Mouse (Mus musculus): ENCODE data around the gene Mfsd1. TPM values are rescaled to one million over a fixed set of nuclear protein-coding genes. Genes with fewer than 3 reads are reported as not detected.

Gene Mfsd1
- polyA plus RNA-seq (2012; rRNA removed), result 45.2 and 47.6 TPM in 2 replicates

DNA sequence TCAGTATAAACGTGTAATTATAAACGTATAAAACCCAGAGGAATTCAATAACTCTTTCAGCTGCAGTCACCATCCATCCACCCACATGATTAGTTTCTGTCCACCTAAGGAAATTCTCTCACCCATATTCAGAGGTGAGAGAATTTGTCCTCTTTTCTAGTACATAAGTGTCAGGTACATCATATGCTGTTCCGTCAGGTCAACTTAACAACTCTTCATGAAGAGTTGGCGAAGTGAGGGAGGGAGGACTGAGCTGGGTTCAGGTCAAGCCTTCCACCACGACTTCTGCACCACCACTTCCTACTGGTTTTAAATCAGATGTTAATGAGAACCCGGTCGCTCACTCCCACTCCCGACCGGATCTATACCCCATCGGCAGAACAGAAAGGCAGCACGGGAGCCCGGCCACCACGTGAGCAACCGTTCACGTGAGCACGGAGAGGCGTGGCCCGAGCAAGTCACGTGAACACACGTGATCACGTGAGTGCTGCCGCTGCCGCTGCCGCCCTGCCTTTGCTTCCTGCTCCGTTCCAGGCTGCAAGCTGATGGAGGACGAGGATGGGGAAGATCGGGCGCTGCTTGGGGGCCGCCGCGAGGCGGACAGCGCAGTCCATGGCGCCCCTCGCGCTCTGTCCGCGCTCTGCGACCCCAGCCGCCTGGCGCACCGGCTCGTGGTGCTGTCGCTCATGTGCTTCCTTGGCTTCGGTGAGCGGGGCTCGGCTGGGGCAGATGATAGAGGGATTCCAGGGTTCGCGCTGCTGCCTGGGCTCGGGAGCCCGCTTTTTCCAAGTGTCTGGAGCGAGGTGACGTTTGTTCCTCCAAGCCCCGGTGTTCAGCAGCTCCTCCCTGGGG, at the start of gene Mfsd1:
Mfsd1 (plus strand) TSS at position 469 of the 852 bp plus-strand sequence.
- peak within 1 kb of the TSS; percentile 72 for H3K4me3 ChIP-seq (replicated peaks; ENCODE audit: extremely low read depth, low read depth, low read length)
- no peaks in the 10 kb centered on the region; the same call in 1 of the 2 replicates for H3K4me1 ChIP-seq (ENCODE audit: control insufficient read depth, insufficient read depth, low read length)
- peak; percentile 69; the same call in 1 of the 2 replicates for TF ChIP-seq POLR2A (IDR thresholded peaks at IDR 0.05; ENCODE audit: borderline replicate concordance, extremely low read depth, low read depth, low read length)
- no peak for TF ChIP-seq CTCF (IDR thresholded peaks at IDR 0.05; ENCODE audit: insufficient read depth, low read length)
- DNase-seq, result peak; percentile 76
- WGBS, result 3% methylated on average over 54 of the region's 54 CpGs

DNA sequence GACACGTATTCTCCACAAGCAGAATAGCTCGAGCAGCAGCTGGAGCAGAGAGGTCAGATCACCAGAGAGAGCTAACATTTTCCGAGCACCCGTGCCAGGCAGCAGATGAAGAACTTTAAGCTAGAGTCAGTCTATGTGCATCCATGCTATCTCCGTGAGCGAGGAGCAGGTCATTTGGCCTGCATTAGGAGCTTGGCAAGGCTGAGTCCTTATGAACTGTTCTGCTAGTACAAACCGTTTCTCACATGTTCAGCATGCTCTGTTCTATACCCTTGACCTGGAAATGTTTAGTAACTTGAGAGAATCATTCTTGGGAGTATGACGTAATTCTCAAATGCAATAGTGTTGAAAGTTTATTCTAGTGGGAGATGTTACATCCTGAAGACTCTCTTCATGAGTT, 38.9 kb upstream of the Mfsd1 start:
- 55% methylated on average over 8 of the region's 8 CpGs for WGBS
- TF ChIP-seq CTCF (IDR thresholded peaks at IDR 0.05; ENCODE audit: insufficient read depth, low read length), result no peak
- no peak for TF ChIP-seq POLR2A (IDR thresholded peaks at IDR 0.05; ENCODE audit: borderline replicate concordance, extremely low read depth, low read depth, low read length)

DNA sequence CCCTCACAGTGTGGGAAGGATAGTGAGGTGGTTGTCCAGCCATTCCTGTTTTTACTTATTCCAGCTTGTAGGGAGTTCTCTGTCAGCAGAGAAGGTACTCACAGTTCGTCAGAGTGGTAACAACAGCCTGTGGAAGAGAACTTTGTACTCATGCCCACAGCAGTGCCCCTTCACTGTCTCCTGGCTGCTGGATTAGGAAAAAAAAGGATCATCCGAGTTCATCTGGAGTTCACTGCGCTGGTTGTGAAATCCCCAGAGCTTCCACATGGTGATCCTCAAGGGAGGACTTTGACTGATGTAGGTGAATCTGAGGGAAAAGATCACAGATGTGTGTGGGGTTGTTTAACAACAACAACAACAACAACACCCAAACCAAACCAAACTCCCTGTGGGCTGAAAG, 31.3 kb upstream of the Mfsd1 start:
- no peaks in the 10 kb centered on the region for H3K4me1 ChIP-seq (ENCODE audit: control insufficient read depth, insufficient read depth, low read length)
- 61% methylated on average over 3 of the region's 3 CpGs for WGBS
- TF ChIP-seq POLR2A (IDR thresholded peaks at IDR 0.05; ENCODE audit: borderline replicate concordance, extremely low read depth, low read depth, low read length) (no peak), CTCF (IDR thresholded peaks at IDR 0.05; ENCODE audit: insufficient read depth, low read length) (no peak)
- H3K4me3 ChIP-seq (replicated peaks; ENCODE audit: extremely low read depth, low read depth, low read length), result no peak overlapping the region
- DNase-seq, result no peak

More for the DNA sequence above, 38.9 kb upstream of the Mfsd1 start:
- H3K4me1 ChIP-seq (ENCODE audit: control insufficient read depth, insufficient read depth, low read length), result no peaks in the 10 kb centered on the region
- DNase-seq, result no peak
- H3K4me3 ChIP-seq (replicated peaks; ENCODE audit: extremely low read depth, low read depth, low read length), result no peak overlapping the region

DNA sequence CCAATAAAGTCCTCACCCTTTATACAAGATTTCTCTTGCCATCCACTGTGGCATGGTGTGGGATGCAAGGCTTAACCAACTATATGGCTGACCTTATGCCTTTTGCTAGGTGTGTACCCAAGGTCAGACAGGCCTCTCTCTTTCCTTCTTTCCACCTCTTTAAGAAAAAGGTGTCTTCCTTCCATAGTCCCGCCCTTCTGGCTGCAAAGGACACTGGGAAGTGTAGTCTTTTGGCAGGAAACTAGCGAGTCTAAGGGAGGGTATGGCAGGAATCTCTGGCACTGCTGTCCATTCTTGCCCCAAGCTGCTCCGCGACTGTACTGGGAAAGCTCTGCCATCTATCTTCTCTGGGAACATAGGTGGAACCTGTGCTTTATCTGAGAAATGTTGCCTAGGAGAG, 29.3 kb upstream of the Mfsd1 start:
- H3K4me3 ChIP-seq (replicated peaks; ENCODE audit: extremely low read depth, low read depth, low read length), result no peak overlapping the region
- H3K4me1 ChIP-seq (ENCODE audit: control insufficient read depth, insufficient read depth, low read length), result no peaks in the 10 kb centered on the region
- TF ChIP-seq POLR2A (IDR thresholded peaks at IDR 0.05; ENCODE audit: borderline replicate concordance, extremely low read depth, low read depth, low read length) (no peak), CTCF (IDR thresholded peaks at IDR 0.05; ENCODE audit: insufficient read depth, low read length) (no peak)
- 41% methylated on average over 4 of the region's 4 CpGs for WGBS
- DNase-seq, result peak; percentile 12

DNA sequence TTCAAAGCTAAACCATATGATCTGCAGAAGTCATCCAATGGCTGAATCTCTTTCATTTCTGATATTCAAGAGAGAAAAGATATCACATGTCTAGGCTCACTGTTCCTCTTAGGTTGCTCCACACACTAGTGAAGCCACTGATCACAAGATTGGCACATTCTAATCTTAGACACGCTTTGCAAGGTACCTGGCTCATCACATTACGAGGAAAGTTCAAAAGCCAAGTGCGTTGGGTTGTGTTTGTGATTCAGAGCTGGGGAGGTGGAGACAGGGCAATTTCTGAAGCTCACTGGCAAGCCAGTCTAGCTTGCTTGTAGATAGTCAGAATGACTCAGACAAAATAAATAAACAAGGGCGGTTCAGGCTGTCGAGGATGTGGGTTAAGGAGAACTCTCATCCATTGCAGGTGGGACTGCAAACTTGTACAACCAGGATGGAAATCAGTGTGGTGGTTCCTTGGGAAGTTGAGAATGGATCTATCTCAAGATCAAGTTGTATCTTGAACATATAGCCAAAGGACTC, 28.6 kb upstream of the Mfsd1 start:
- TF ChIP-seq CTCF (IDR thresholded peaks at IDR 0.05; ENCODE audit: insufficient read depth, low read length), result no peak
- no peak for TF ChIP-seq POLR2A (IDR thresholded peaks at IDR 0.05; ENCODE audit: borderline replicate concordance, extremely low read depth, low read depth, low read length)
- DNase-seq, result no peak
- 62% methylated on average over 5 of the region's 5 CpGs for WGBS
- H3K4me1 ChIP-seq (ENCODE audit: control insufficient read depth, insufficient read depth, low read length), result no peaks in the 10 kb centered on the region
- H3K4me3 ChIP-seq (replicated peaks; ENCODE audit: extremely low read depth, low read depth, low read length), result no peak overlapping the region

DNA sequence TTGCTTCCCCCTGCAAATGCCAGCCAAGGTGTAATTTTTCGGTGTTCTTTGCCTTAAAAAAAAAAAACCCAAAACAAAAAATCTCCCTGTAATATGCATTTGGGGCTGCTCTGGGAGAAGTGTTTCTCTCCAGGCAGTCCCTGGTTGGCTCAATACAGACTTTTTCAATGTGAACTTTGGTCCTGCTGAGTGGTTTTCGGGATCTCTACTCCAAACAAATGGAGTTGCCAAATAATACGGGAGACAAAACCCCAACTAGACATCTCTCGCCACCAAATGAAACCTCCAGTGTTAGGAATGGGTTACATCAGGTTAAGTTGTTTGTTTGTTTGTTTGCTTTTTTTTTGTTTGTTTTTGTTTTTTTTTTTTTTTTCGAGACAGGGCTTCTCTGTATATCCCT, 27.3 kb upstream of the Mfsd1 start:
- DNase-seq, result no peak
- TF ChIP-seq CTCF (IDR thresholded peaks at IDR 0.05; ENCODE audit: insufficient read depth, low read length), result no peak
- TF ChIP-seq POLR2A (IDR thresholded peaks at IDR 0.05; ENCODE audit: borderline replicate concordance, extremely low read depth, low read depth, low read length), result no peak
- Histone ChIP-seq H3K4me1 (ENCODE audit: control insufficient read depth, insufficient read depth, low read length) (no peaks in the 10 kb centered on the region), H3K4me3 (replicated peaks; ENCODE audit: extremely low read depth, low read depth, low read length) (no peak overlapping the region)
- 79% methylated on average over 5 of the region's 5 CpGs for WGBS

DNA sequence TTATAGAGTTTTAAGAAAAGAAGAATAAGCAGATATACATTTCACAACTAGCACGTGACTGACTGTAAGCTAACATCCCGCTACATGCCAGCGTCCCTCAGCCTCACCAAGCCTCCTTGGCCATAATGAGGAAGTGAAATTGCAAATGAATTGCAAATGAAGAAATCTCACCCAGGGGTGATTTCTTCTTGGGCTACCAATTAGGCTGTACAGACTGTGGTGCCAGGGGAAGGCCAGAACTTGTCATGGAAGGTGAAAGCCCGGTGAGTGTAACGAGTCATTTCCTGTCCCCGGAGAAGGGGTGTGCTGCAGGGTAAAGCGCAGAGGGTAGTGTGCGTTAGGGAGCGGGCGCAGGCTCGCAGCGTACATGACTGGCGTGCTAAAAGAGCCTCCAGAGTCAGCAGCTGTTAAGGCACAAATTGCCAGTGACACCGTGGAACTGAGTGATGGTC, 25.3 kb upstream of the Mfsd1 start:
- TF ChIP-seq POLR2A (IDR thresholded peaks at IDR 0.05; ENCODE audit: borderline replicate concordance, extremely low read depth, low read depth, low read length), result no peak
- TF ChIP-seq CTCF (IDR thresholded peaks at IDR 0.05; ENCODE audit: insufficient read depth, low read length), result no peak
- no peak for DNase-seq
- WGBS, result 31% methylated on average over 14 of the region's 14 CpGs
- Histone ChIP-seq H3K4me1 (ENCODE audit: control insufficient read depth, insufficient read depth, low read length) (no peaks in the 10 kb centered on the region), H3K4me3 (replicated peaks; ENCODE audit: extremely low read depth, low read depth, low read length) (no peak overlapping the region)

DNA sequence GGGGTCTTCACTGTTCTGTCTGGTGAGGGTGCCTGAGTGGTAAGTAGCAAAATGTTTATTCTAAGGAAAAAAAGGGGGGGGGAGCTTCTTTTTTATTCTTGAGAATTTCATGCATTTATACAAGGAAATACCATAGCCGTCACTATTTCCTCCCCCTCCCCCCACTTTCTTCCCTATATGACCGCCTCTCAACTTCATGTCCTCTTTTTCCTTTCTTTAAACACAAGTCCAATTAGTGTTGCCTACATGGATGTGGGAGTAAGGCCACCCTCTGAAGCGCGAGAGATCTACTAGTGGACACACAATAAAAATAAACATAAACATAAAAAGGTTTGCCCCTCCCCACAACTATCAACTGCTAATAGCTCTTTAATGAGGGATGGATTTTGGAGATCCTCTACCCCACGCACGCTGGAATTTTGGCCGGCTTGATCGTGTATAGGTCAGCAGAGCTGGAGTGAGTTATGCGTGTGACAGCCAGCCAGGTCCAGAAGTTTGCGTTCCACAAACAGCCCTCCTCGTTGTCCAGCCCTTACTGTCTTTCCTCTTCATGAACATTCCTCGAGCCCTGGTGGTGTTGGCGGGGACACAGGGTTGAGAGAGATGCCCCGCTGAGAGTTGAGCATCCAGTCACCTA, 24.7 kb upstream of the Mfsd1 start:
- H3K4me1 ChIP-seq (ENCODE audit: control insufficient read depth, insufficient read depth, low read length), result no peaks in the 10 kb centered on the region
- no peak for TF ChIP-seq POLR2A (IDR thresholded peaks at IDR 0.05; ENCODE audit: borderline replicate concordance, extremely low read depth, low read depth, low read length)
- no peak for TF ChIP-seq CTCF (IDR thresholded peaks at IDR 0.05; ENCODE audit: insufficient read depth, low read length)
- no peak overlapping the region for H3K4me3 ChIP-seq (replicated peaks; ENCODE audit: extremely low read depth, low read depth, low read length)
- DNase-seq, result no peak
- WGBS, result 53% methylated on average over 14 of the region's 14 CpGs

DNA sequence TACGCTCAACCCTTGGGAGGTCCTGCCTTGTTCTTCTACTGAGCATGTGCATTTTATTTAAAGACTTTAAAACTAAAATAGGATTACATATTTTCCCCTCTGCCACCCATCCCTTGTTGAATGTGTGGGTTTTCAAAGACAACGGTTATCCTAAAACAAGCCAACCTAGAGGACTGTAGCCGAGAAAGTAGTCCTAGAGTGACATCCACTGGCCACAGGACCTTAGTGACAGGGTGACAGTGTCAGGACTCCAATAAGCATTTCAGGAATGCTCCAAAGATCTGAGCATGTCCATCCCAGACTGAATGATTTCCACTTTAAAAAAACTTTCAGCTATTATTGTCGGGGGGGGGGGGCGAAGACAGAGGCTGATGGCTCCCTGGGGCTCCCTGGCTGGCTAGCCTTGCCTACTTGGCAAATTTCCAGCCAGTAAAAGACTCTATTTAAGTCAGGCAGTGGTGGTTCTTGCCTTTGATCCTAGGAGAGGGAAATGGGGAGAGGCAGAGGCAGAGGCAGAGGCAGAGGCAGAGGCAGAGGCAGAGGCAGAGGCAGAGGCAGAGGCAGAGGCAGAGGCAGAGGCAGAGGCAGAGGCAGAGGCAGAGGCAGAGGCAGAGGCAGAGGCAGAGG, 17.7 kb upstream of the Mfsd1 start:
- H3K4me1 ChIP-seq (ENCODE audit: control insufficient read depth, insufficient read depth, low read length), result no peaks in the 10 kb centered on the region
- WGBS, result 46% methylated on average over 5 of the region's 5 CpGs
- DNase-seq, result no peak
- no peak overlapping the region for H3K4me3 ChIP-seq (replicated peaks; ENCODE audit: extremely low read depth, low read depth, low read length)
- no peak for TF ChIP-seq POLR2A (IDR thresholded peaks at IDR 0.05; ENCODE audit: borderline replicate concordance, extremely low read depth, low read depth, low read length)
- no peak for TF ChIP-seq CTCF (IDR thresholded peaks at IDR 0.05; ENCODE audit: insufficient read depth, low read length)
